Mouse (Mus musculus) gastrocnemius, postnatal 36 days (tissue): Measurements from ENCODE around the gene Lrfn1. TPM values are rescaled to one million over a fixed set of nuclear protein-coding genes. Genes with fewer than 3 reads are reported as not detected.

Source experiments
- DNase-seq, 2 experiments: peaks; one replicate each; pipeline ENCODE4 v3.0.0; 2022
- intact Hi-C: fragments of 180-260 bp; cut with DNase I; formaldehyde crosslinking; loops from one replicate; pipeline ENCODE4 v1.15.1; 2025
- long read RNA-seq, 2 experiments: library from polyadenylated mRNA; stranded (forward); transcript quantifications; one replicate each; pipeline ENCODE4 v2.0.0; 2021
- total RNA-seq, 2 experiments: library from RNA; stranded (reverse); gene quantifications; 2 replicates each; pipeline ENCODE4 v1.2.3; 2021

Lrfn1 gene
- under 1 TPM; 0.20 to 0.30 TPM for total RNA-seq
- long read RNA-seq, experiment 1, partial matches to known transcripts: 0 of 1 reads
- long read RNA-seq, experiment 1, other reads (novel, unspliced or antisense): 1 of 1 reads
- long read RNA-seq, experiment 2: 0 reads

- no peak for DNase-seq
- intact Hi-C loops: loop anchor here (5.0 kb wide), 1 partner anchor 266 kb away; the partner anchor contains the start of gene Fbxo17
Measured at GRCm38 (mm10) chr7:28451531-28452360, at the start of gene Lrfn1. Gene Lrfn1 (plus strand): TSS chr7:28451980.

- peak; percentile 51 to 75 for DNase-seq
- intact Hi-C loops: no loop called here
Measured at GRCm38 (mm10) chr7:28410841-28411475, 40.8 kb upstream of the Lrfn1 start.

DNA sequence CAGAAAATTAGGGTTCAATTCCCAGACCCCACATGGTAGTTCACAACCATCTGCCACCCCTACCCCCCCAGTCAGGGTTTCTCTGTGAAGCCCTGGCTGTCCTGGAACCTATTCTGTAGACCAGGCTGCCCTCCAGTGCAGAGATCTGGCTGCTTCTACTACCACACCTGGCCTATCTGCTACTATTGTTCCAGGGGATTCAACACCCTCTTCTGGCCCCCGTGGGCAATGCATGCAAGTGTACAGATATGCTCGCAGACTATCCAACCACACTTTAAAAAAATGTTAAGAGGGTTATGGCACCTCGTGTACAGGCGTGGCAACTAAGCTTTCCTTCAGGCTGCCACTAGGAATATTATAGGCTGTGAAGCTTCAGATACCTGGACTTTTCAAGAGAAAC lies 39.0 kb upstream of the Lrfn1 start:
- intact Hi-C loops: no loop called here
- no peak for DNase-seq

DNA sequence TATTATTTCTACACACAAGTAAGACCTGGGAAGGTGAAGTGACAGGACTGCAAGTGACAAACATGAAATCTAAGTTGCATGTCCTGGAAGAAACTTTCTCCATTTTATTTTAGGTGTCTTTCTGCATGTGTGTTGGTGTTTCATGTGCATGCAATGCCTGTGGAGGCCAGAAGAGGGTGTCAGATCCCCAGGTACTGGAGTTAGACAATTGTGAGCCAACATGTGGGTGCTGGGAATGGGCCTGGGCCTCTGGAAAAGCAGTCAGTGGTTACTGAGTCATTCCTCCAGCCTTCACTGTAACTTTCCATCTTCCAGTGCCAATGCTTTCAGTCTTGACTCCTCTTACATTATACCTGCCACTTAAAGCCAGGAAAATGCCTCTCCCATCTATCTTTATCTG lies 34.4 kb upstream of the Lrfn1 start:
- DNase-seq: no peak
- intact Hi-C loops: no loop called here

DNA sequence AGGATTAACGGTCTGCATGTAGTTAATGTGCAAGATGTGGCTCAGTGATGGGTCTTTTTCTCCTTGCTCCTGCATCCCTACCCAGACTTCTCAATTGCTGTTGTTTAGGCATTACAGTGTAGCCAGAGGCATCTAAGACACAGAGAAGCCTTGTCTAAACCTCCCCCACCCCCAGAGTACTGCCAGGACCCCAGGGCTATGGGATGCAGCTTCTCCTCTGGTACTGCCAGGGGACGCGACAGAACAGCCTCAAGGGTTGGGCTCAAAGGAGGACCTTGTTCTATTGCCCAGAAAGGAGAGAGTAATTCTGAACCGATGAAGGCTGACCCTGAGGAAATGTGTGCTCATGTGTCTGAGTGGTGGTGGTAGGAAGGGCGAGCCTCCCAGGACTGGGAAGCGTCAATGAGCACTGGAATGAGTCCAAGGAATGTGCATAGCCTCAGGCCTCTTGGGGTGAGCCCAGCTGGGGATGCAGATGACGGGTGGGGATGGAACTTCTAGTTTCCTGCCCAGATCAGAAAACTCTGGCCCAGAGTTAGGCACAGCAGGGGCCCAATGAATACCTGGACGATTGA lies 33.6 kb upstream of the Lrfn1 start:
- peak in 1 of 2 experiments; percentile 69 for DNase-seq
- intact Hi-C loops: no loop called here

DNA sequence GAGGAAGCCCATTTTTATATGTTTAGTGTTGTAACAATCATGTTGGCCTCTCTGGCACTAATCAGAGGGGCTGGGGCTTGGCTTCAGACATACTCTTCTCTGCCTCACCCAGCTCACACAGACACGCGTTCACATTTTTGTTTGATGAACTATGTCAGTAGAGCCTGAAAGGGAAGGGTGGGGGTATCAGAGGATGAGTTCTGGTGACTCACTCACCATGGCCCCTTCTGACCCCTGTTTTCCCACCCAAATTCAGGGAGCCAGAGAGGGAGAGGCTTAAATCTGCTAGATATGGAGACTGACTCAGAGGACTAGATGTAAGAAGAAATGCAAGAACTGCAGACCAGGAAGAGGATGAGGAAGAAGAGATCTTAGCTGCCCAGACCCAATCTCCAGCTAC lies 32.4 kb upstream of the Lrfn1 start:
- DNase-seq: no peak
- intact Hi-C loops: no loop called here

GRCm38 (mm10) chr7:28423018-28423417 lies 28.8 kb upstream of the Lrfn1 start:
- intact Hi-C loops: no loop called here
- DNase-seq: no peak

DNA sequence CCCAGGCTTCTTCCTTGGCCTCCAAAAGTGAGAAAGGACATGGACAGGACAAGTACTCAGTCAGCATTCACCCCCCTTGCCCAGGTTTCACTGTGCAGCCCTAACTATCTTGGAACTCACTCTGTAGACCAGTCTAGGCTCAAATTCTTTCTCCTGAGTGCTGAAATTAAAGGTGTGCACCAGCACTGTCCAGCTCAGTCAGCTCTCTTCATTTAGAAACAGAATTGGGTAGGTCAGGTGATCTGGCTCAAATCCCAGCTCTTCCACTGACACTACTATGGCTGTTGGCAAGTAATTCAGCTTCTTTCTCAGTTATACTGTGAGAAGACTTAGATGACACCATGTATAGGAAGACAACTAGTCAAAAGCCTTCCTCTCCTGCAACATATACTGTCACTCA lies 24.0 kb upstream of the Lrfn1 start:
- intact Hi-C loops: no loop called here
- no peak for DNase-seq

- intact Hi-C loops: no loop called here
Measured at GRCm38 (mm10) chr7:28430512-28430911, 21.3 kb upstream of the Lrfn1 start.

GRCm38 (mm10) chr7:28432252-28432651 lies 19.5 kb upstream of the Lrfn1 start:
- no peak for DNase-seq
- intact Hi-C loops: no loop called here

More at GRCm38 (mm10) chr7:28430512-28430911, 21.3 kb upstream of the Lrfn1 start:
- no peak for DNase-seq

DNA sequence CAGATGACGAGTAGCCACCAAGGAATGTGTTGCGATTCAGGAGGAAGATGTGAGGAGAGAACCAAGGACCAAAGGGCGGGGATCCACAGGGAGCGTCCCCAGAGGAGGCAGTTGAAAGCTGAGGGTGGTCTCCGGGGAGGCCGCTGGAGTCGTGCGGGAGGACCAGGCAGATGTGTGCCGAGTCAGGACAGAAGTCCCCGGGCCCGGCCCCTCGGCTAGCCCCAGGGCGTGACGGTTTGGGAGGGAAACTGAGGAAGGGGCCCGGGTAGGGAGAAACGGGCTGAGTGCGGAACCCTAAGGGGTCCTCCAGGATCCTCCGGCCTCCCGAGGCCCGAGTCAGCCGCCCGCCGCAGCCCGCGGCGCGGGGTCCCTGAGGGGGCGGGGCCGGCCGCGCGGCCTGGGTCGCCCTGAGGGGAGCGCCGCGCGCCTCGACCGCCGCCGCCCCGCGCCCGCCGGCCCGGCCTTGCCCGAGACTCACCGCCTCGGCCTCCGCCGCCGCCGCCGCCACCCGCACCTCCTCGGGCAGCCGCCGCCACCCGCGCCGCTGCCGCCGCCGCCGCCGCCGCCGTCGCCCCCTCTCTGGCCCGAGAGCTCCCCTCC lies 16.0 kb upstream of the Lrfn1 start:
- intact Hi-C loops: no loop called here
- peak in 1 of 2 experiments; percentile 19 for DNase-seq

DNA sequence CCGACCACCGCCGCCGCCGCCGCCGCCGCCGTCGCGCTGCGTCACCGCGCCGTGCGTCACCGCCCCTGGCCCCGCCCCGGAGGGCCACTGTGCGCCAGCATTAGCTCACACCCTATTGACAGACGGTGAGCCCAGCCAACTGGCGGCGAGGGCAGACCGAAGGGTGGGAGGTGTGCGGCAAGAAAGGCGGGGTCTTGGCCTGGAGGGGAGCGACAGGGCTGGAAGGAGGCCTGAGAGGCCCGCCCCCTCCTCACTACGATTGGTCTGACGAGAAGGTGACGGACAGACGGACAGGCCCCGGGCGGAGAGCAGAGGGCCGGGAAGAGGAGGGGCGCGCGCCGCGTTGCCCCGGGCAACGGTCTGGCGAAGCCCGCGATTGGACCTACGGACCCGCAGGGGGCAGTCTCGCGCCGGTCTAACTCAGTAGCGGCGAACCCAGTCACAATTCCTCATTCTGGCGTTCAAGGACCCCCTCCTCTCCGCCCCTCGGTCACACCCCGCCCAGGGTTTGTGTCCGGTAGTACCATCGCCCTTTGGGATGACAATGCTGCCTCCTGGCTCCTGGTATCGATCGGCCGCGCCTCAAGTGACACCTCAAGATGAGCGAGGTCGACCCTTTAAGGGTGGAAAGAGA lies 15.4 kb upstream of the Lrfn1 start:
- intact Hi-C loops: no loop called here
- peak; percentile 99 to 100 for DNase-seq

DNA sequence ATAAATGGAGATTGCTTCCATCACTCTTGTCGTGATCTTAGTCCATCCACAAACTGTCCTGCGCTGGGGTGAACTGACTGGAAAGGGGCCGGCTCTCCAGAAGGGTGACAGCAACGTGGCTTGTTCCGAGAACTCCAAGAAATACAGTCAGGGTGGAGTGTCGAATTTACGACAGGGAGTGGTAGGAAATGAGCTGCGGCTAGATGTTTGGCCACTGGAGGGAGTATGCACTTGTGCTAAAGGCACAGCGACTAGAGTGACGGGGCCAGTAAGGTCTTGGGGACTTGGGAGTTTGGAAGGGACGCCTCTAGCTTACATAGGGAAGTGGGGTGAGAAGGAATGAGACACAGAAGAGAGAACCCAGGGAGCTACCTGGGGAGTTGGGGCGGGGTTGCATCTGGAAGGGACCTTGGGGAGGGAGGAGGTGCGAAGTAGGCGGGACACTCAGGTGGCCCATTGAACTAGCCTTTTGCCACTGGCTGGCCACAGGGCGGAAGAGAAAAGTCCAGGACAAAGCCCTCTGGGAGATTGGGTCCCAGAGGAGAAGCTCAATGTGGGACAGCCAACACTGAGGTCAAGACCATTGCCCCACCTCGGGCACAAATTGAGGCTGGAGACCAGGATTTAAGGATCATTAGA lies 14.7 kb upstream of the Lrfn1 start, which contains the start of gene Gmfg:
TSS of gene Gmfg (plus strand) at position 516 of the 639 bp plus-strand sequence.
- intact Hi-C loops: no loop called here

GRCm38 (mm10) chr7:28437964-28438363 lies 13.8 kb upstream of the Lrfn1 start:
- no peak for DNase-seq
- intact Hi-C loops: no loop called here

More for the DNA sequence above, 14.7 kb upstream of the Lrfn1 start, which contains the start of gene Gmfg:
- peak; percentile 66 to 75 for DNase-seq

- intact Hi-C loops: no loop called here
- DNase-seq: no peak
Measured at GRCm38 (mm10) chr7:28438771-28439170, 13.0 kb upstream of the Lrfn1 start.

DNA sequence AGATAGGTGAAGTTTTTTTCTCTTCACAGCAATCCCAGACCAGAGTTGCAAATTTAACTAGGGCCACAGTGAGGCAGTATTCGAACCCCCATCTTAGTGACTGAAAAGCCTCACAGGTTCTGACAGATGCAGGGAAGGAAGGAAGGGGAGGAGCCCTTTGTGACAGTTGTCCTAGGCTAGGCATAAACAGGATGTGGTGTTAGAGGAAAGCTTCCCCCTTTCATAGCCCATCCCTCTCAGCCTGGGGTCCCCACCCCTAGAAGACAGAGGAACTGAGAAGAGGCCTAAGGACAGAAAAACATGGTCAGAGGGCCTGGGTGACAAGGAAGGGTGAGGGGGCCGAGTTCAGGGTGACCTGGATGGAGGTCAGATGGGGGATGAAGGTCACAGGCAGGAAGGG lies 11.0 kb upstream of the Lrfn1 start:
- no peak for DNase-seq
- intact Hi-C loops: loop anchor here (5.0 kb wide), 1 partner anchor 282 kb away; no protein-coding TSS in a partner anchor

DNA sequence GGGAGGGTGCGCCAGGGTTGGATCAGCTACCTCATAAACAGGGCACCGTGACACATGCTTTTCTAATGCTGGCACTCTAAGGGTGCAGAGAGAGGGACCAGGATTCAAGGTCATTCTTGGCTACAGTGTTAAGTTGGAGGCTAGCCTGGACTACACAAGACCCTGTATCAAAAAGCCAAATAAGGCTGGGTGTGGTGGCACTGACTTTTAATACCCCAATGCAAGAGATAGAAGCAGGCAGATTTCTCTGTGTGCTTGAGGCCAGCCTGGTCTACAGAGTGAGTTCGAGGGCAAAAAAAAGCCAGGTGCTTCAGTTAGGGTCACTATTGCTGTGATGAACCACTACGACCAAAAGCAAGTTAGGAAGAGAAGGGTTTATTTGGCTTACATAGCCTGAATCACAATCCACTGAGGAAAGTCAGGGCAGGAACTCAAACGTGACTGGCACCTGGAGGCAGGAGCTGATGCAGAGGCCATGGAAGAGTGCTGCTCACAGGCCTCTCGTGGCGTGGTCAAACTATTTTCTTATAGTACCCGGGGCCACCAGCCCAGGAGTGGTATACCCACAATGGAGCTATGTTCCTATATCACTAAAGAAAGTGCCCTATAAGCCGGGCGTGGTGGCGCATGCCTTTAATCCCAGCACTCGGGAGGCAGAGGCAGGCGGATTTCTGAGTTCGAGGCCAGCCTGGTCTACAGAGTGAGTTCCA lies 9.8 kb upstream of the Lrfn1 start:
- DNase-seq: no peak
- intact Hi-C loops: loop anchor here (5.0 kb wide), 1 partner anchor 280 kb away; no protein-coding TSS in a partner anchor

- intact Hi-C loops: loop anchor here (5.0 kb wide), 1 partner anchor 280 kb away; no protein-coding TSS in a partner anchor
- no peak for DNase-seq
Measured at GRCm38 (mm10) chr7:28442688-28443087, 9.1 kb upstream of the Lrfn1 start.
